Mouse (Mus musculus) kidney, postnatal 0 days (tissue): ENCODE data around the gene Tiam1. TPM values are rescaled to one million over a fixed set of nuclear protein-coding genes. Genes with fewer than 3 reads are reported as not detected.

Experiments
- ATAC-seq: fragments of 200-750 bp; cut with Nextera tagmentation; replicated peaks from 2 replicates; pipeline ENCODE4 v1.8.0; 2017; ENCODE audit warnings: low read depth, moderate number of reproducible peaks, moderate TSS enrichment, moderate library complexity; ENCODE audit not compliant: low FRiP score
- DNase-seq: peaks from one replicate; pipeline ENCODE4 v3.0.0-alpha.2; 2016; ENCODE audit warnings: low spot score
- H3K27ac ChIP-seq: fragments of 300-500 bp; sonication (generic); 2 replicates; pipeline ENCODE4 v1.5.1; 2014; ENCODE audit warnings: mild to moderate bottlenecking
- H3K27me3 ChIP-seq: fragments of 300-500 bp; sonication (generic); 2 replicates; pipeline ENCODE4 v1.6.1; 2014; ENCODE audit warnings: low read length, mixed read lengths; ENCODE audit not compliant: insufficient read depth
- H3K36me3 ChIP-seq: fragments of 300-500 bp; sonication (generic); 2 replicates; pipeline ENCODE4 v1.6.1; 2014; ENCODE audit warnings: low read length, mixed read lengths; ENCODE audit not compliant: insufficient read depth
- H3K4me1 ChIP-seq: fragments of 300-500 bp; sonication (generic); replicated peaks from 2 replicates; pipeline ENCODE4 v1.6.1; 2014; ENCODE audit warnings: antibody characterized with exemption, low read length, mixed read lengths; ENCODE audit not compliant: insufficient read depth
- H3K4me2 ChIP-seq: fragments of 300-500 bp; sonication (generic); 2 replicates; pipeline ENCODE4 v1.6.1; 2014; ENCODE audit warnings: mild to moderate bottlenecking, low read length, moderate library complexity, mixed read lengths
- H3K4me3 ChIP-seq: fragments of 300-500 bp; sonication (generic); replicated peaks from 2 replicates; pipeline ENCODE4 v1.5.1; 2014; ENCODE audit warnings: low read depth, low read length
- H3K9ac ChIP-seq: fragments of 300-500 bp; sonication (generic); 2 replicates; pipeline ENCODE4 v1.6.1; 2014; ENCODE audit warnings: low read depth, low read length
- H3K9me3 ChIP-seq: fragments of 300-500 bp; sonication (generic); replicated peaks from 2 replicates; pipeline ENCODE4 v1.6.1; 2016; ENCODE audit warnings: low read length, inconsistent platforms, mixed read lengths
- CTCF ChIP-seq: IDR thresholded peaks from 2 replicates; pipeline ENCODE4 v1.5.1; 2016; ENCODE audit warnings: antibody characterized with exemption, low read depth, mild to moderate bottlenecking, moderate library complexity
- WGBS: fragments of 180-500 bp; shearing (Covaris S2); extraction: QIAGEN DNeasy Blood & Tissue Kit; methylation state at CpG from one replicate; pipeline ENCODE4 v1.1.7; 2014; 5-methylcytosine and 5-hydroxymethylcytosine counted together
- polyA plus RNA-seq: library from polyadenylated mRNA; unstranded; fragments of >200 nt; fragmentation: Nextera tagmentation; extraction: Ambion mirVana; gene quantifications from 2 replicates; pipeline ENCODE4 v1.2.1, GENCODE M21; 2015

Gene Tiam1
- polyA plus RNA-seq, 1 experiment from 2014 or later, result 11.5 TPM

DNA sequence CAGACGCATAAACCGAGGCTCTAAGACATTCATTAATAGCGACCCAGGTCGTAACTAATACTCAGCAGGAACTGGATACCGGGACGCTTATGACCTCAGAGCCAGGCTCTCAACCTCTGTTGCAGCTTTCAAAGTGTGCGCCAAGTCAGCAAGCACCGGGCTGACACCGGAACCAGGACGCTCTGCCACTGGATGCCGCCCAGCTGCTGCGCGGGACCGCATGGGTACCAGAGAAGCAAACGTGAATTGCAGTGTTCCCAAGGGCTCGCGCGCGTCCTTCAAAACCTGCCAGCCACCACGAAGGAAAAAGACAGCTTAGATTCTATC lies 1.4 kb downstream of the Tiam1 start:
- H3K4me2 ChIP-seq, result peak overlapping the region; percentile 99
- no peaks in the 10 kb centered on the region for H3K27me3 ChIP-seq
- ATAC-seq (no peak), DNase-seq (peak; percentile 33)
- H3K4me3 ChIP-seq, result peak overlapping the region; percentile 55
- WGBS, result 2% methylated on average over 20 of the region's 20 CpGs
- no peak for TF ChIP-seq CTCF
- no peaks in the 10 kb centered on the region for H3K9me3 ChIP-seq
- peaks cover 17% of the 10 kb centered on the region; the same call in 1 of the 2 replicates for H3K4me1 ChIP-seq
- no peak overlapping the region for H3K27ac ChIP-seq
- no peaks in the 10 kb centered on the region for H3K36me3 ChIP-seq
- H3K9ac ChIP-seq, result peak overlapping the region; percentile 61

DNA sequence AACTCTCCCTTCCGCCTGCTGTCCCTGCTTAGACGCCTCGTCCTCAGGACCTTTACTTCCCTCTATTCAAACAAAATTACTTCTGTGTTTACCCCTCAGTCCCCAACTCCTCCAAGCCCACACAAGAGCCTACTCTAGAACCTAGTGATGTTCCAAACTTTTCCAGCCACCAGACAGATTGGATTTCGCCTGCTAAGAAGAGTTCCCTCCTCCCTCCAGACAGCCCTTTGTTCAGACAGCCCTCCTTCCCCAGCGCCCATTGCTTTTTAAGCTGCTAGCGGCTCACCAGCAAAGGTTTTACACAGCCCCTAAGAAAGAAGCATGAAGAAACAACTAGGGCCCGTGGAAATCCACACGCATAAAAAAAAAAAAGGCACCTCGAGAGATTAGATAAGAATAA lies 2.0 kb downstream of the Tiam1 start:
- no peaks in the 10 kb centered on the region for H3K36me3 ChIP-seq
- H3K27ac ChIP-seq, result no peak overlapping the region
- no peak overlapping the region for H3K9ac ChIP-seq
- no peaks in the 10 kb centered on the region for H3K9me3 ChIP-seq
- 59% methylated on average over 9 of the region's 9 CpGs for WGBS
- TF ChIP-seq CTCF, result no peak
- H3K4me3 ChIP-seq, result no peak overlapping the region
- peak overlapping the region; percentile 99; the same call in 1 of the 2 replicates for H3K4me2 ChIP-seq
- H3K27me3 ChIP-seq, result no peaks in the 10 kb centered on the region
- ATAC-seq (no peak), DNase-seq (no peak)
- H3K4me1 ChIP-seq, result peaks cover 17% of the 10 kb centered on the region; the same call in 1 of the 2 replicates

DNA sequence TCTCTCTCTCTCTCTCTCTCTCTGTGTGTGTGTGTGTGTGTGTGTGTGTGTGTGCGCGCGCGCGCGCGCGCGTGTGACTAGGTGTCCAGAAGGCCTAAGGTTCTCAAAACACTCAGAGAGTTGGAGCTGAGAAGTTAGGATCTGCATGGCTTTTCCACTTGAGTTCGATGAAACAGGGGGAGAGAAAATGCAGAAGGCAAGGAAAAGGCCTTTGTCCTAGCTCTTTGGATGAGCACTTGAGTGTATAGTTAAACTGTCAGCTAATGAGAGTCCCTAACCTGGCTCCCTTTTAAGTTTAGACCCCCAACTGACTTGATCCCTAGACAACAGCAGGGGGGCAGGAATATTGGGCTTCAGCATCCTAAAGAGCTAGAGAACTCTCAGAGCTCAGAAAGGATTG lies 3.0 kb downstream of the Tiam1 start:
- TF ChIP-seq CTCF, result no peak
- Histone ChIP-seq H3K9ac (no peak overlapping the region), H3K9me3 (no peaks in the 10 kb centered on the region), H3K27me3 (no peaks in the 10 kb centered on the region), H3K4me3 (no peak overlapping the region), H3K4me2 (no peak overlapping the region), H3K27ac (no peak overlapping the region), H3K36me3 (no peaks in the 10 kb centered on the region), H3K4me1 (peaks cover 17% of the 10 kb centered on the region; the same call in 1 of the 2 replicates)
- DNase-seq (no peak), ATAC-seq (no peak)
- WGBS, result 88% methylated on average over 10 of the region's 10 CpGs

- Histone ChIP-seq H3K4me1 (peaks cover 17% of the 10 kb centered on the region; the same call in 1 of the 2 replicates), H3K36me3 (no peaks in the 10 kb centered on the region), H3K27me3 (no peaks in the 10 kb centered on the region), H3K27ac (no peak overlapping the region), H3K9me3 (no peaks in the 10 kb centered on the region), H3K9ac (no peak overlapping the region), H3K4me3 (no peak overlapping the region), H3K4me2 (no peak overlapping the region)
- ATAC-seq, result no peak
- TF ChIP-seq CTCF, result no peak
- WGBS, result 30% methylated on average over 9 of the region's 9 CpGs
- DNase-seq, result peak; percentile 74
Observed at GRCm38 (mm10) chr16:90139696-90140095, 3.9 kb downstream of the Tiam1 start.

DNA sequence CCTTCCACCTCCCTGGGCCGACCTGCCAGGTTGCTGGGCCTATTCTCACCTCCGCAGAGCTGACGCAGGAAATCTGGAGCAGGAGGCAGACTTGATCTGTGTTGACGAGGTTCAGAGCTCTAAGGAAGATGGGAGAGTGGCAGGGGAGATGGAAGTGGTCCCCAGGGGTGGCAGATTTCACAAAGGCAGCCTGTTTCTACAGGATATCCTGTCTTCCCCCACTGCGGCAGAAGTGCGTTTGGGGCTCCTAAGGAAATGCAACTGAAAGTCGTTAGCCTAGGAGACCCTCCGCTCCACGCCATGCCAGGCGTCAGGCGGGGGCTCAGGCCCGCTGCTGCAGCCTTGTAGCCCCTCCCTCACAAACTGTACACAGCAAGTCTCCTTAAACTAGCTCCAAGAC lies 5.4 kb downstream of the Tiam1 start:
- peaks cover 17% of the 10 kb centered on the region; the same call in 1 of the 2 replicates for H3K4me1 ChIP-seq
- no peak for ATAC-seq
- no peaks in the 10 kb centered on the region for H3K9me3 ChIP-seq
- no peak for DNase-seq
- H3K4me3 ChIP-seq, result no peak overlapping the region
- H3K36me3 ChIP-seq, result no peaks in the 10 kb centered on the region
- WGBS, result 68% methylated on average over 12 of the region's 12 CpGs
- peak overlapping the region; percentile 15; the same call in 1 of the 2 replicates for H3K4me2 ChIP-seq
- H3K27ac ChIP-seq, result no peak overlapping the region
- TF ChIP-seq CTCF, result no peak
- no peaks in the 10 kb centered on the region for H3K27me3 ChIP-seq
- no peak overlapping the region for H3K9ac ChIP-seq

- Histone ChIP-seq H3K4me1 (peaks cover 11% of the 10 kb centered on the region; the same call in 1 of the 2 replicates), H3K4me3 (no peak overlapping the region), H3K4me2 (no peak overlapping the region), H3K36me3 (no peaks in the 10 kb centered on the region), H3K9me3 (no peaks in the 10 kb centered on the region), H3K27ac (no peak overlapping the region), H3K9ac (no peak overlapping the region), H3K27me3 (no peaks in the 10 kb centered on the region)
- no peak for DNase-seq
- TF ChIP-seq CTCF, result no peak
- no peak for ATAC-seq
- 97% methylated on average over 21 of the region's 23 CpGs for WGBS
Observed at GRCm38 (mm10) chr16:90137175-90137574, 6.4 kb downstream of the Tiam1 start.

GRCm38 (mm10) chr16:90135580-90135979 lies 8.0 kb downstream of the Tiam1 start:
- 94% methylated on average over 3 of the region's 3 CpGs for WGBS
- H3K4me2 ChIP-seq, result no peak overlapping the region
- no peaks in the 10 kb centered on the region for H3K36me3 ChIP-seq
- no peaks in the 10 kb centered on the region for H3K9me3 ChIP-seq
- no peaks in the 10 kb centered on the region for H3K27me3 ChIP-seq
- peaks cover 5% of the 10 kb centered on the region; the same call in 1 of the 2 replicates for H3K4me1 ChIP-seq
- H3K4me3 ChIP-seq, result no peak overlapping the region
- H3K27ac ChIP-seq, result no peak overlapping the region
- ATAC-seq (no peak), DNase-seq (no peak)
- TF ChIP-seq CTCF, result peak; percentile 34; the same call in 1 of the 2 replicates
- H3K9ac ChIP-seq, result no peak overlapping the region
